Mouse (Mus musculus): ENCODE measurements around the gene Pla2g4b.

DNA sequence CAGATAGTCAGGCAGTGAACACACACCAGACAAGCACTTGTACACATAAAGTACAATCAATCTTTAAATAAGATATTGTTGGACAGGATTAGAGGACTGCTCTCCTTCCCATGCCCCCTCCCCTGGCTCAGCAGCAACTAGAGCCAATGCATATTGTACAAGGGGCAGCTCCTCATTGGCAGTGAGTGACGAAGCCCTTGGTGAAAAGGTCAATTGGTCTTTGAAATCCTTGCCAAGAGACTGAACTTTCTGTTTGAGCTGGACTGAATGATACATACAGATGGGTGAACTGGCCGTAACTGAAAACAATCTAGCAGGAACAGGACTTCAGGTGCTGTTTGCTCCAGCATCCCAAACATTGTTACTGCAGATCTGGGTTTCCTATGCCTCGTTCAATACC, 54.2 kb downstream of the Pla2g4b start:
- no peak for TF ChIP-seq POLR2A (IDR thresholded peaks at IDR 0.05; ENCODE audit: insufficient read depth, low read length)
- TF ChIP-seq CTCF (IDR thresholded peaks at IDR 0.05; ENCODE audit: low read depth, low read length) = no peak
